Mouse (Mus musculus) lung, embryonic 14.5 days (tissue): Measurements from ENCODE around the gene Cdk6. TPM values are rescaled to one million over a fixed set of nuclear protein-coding genes. Genes with fewer than 3 reads are reported as not detected.

Experiments used
- ATAC-seq: fragments of 200-750 bp; cut with Nextera tagmentation; 2 replicates; pipeline ENCODE4 v1.8.0; 2017; ENCODE audit warnings: mild to moderate bottlenecking, moderate TSS enrichment, moderate library complexity; ENCODE audit not compliant: insufficient read depth
- DNase-seq: peaks from one replicate; pipeline ENCODE4 v3.0.0-alpha.2; 2015
- H3K27ac ChIP-seq: fragments of 300-500 bp; sonication (generic); 2 replicates; pipeline ENCODE4 v1.5.1; 2014; ENCODE audit warnings: low read depth, mild to moderate bottlenecking, moderate library complexity
- H3K27me3 ChIP-seq: fragments of 300-500 bp; sonication (generic); 2 replicates; pipeline ENCODE4 v1.6.1; 2014; ENCODE audit warnings: low read length, control low read depth; ENCODE audit not compliant: insufficient read depth
- H3K36me3 ChIP-seq: fragments of 300-500 bp; sonication (generic); 2 replicates; pipeline ENCODE4 v1.6.1; 2014; ENCODE audit warnings: control low read depth; ENCODE audit not compliant: insufficient read depth
- H3K4me1 ChIP-seq: fragments of 300-500 bp; sonication (generic); 2 replicates; pipeline ENCODE4 v1.6.1; 2014; ENCODE audit warnings: antibody characterized with exemption, control low read depth; ENCODE audit not compliant: insufficient read depth
- H3K4me2 ChIP-seq: fragments of 300-500 bp; sonication (generic); 2 replicates; pipeline ENCODE4 v1.6.1; 2014; ENCODE audit warnings: mild to moderate bottlenecking
- H3K4me3 ChIP-seq: fragments of 300-500 bp; sonication (generic); 2 replicates; pipeline ENCODE4 v1.5.1; 2014; ENCODE audit warnings: low read depth, low read length
- H3K9ac ChIP-seq: fragments of 300-500 bp; sonication (generic); 2 replicates; pipeline ENCODE4 v1.6.1; 2014
- H3K9me3 ChIP-seq: fragments of 300-500 bp; sonication (generic); 2 replicates; pipeline ENCODE4 v1.6.1; 2016; ENCODE audit warnings: low read depth, low read length, control low read depth
- CTCF ChIP-seq: IDR thresholded peaks from 2 replicates; pipeline ENCODE4 v1.5.1; 2016; ENCODE audit warnings: antibody characterized with exemption, low read depth
- WGBS: fragments of 180-500 bp; shearing (Covaris S2); extraction: QIAGEN DNeasy Blood & Tissue Kit; methylation state at CpG from one replicate; pipeline ENCODE4 v1.1.7; 2014; 5-methylcytosine and 5-hydroxymethylcytosine counted together
- polyA plus RNA-seq: library from polyadenylated mRNA; unstranded; fragments of >200 nt; fragmentation: Nextera tagmentation; extraction: Ambion mirVana; gene quantifications from 2 replicates; pipeline ENCODE4 v1.2.1, GENCODE M21; 2014

Gene Cdk6
- polyA plus RNA-seq, 1 experiment from 2014 or later = 57.8 TPM

- no peak for ATAC-seq
- H3K36me3 ChIP-seq = 0 out of 2 replicates have a peak, but pooled peaks cover 5% of the 10 kb centered on the region
- H3K4me2 ChIP-seq = no peak overlapping the region
- peaks cover 11% of the 10 kb centered on the region for H3K4me1 ChIP-seq
- H3K27ac ChIP-seq = no peak overlapping the region
- WGBS = 84% methylated on average over 13 of the region's 13 CpGs
- no peaks in the 10 kb centered on the region for H3K9me3 ChIP-seq
- H3K4me3 ChIP-seq = no peak overlapping the region
- DNase-seq = no peak
- H3K9ac ChIP-seq = no peak overlapping the region
- TF ChIP-seq CTCF = no peak
- H3K27me3 ChIP-seq = no peaks in the 10 kb centered on the region
These were observed 151.7 kb downstream of the Cdk6 start for GRCm38 (mm10) chr5:3492776-3493636.

- Histone ChIP-seq H3K4me3 (no peak overlapping the region), H3K4me1 (peaks cover 4% of the 10 kb centered on the region; the same call in 1 of the 2 replicates), H3K9ac (no peak overlapping the region), H3K27ac (no peak overlapping the region), H3K9me3 (no peaks in the 10 kb centered on the region), H3K4me2 (no peak overlapping the region), H3K27me3 (no peaks in the 10 kb centered on the region), H3K36me3 (0 out of 2 replicates have a peak, but pooled peaks cover 5% of the 10 kb centered on the region)
- WGBS = 92% methylated on average over 9 of the region's 9 CpGs
- ATAC-seq (no peak), DNase-seq (no peak)
- no peak for TF ChIP-seq CTCF
These were observed 152.7 kb downstream of the Cdk6 start for GRCm38 (mm10) chr5:3493968-3494367.

- ATAC-seq = no peak
- no peak overlapping the region for H3K4me3 ChIP-seq
These were observed 153.3 kb downstream of the Cdk6 start for GRCm38 (mm10) chr5:3494452-3495187.

GRCm38 (mm10) chr5:3497505-3497925, 156.2 kb downstream of the Cdk6 start:
- Histone ChIP-seq H3K9me3 (no peaks in the 10 kb centered on the region), H3K36me3 (0 out of 2 replicates have a peak, but pooled peaks cover 5% of the 10 kb centered on the region), H3K4me3 (no peak overlapping the region), H3K27me3 (no peaks in the 10 kb centered on the region), H3K9ac (no peak overlapping the region), H3K4me1 (peaks cover 8% of the 10 kb centered on the region), H3K27ac (no peak overlapping the region), H3K4me2 (no peak overlapping the region)
- TF ChIP-seq CTCF = no peak
- no peak for ATAC-seq
- DNase-seq = no peak
- 77% methylated on average over 5 of the region's 5 CpGs for WGBS

More at GRCm38 (mm10) chr5:3494452-3495187, 153.3 kb downstream of the Cdk6 start:
- Histone ChIP-seq H3K4me2 (no peak overlapping the region), H3K9ac (no peak overlapping the region), H3K36me3 (0 out of 2 replicates have a peak, but pooled peaks cover 5% of the 10 kb centered on the region), H3K4me1 (peaks cover 4% of the 10 kb centered on the region; the same call in 1 of the 2 replicates), H3K27ac (no peak overlapping the region), H3K9me3 (no peaks in the 10 kb centered on the region), H3K27me3 (no peaks in the 10 kb centered on the region)
- WGBS = 55% methylated on average over 8 of the region's 8 CpGs
- no peak for DNase-seq
- TF ChIP-seq CTCF = no peak

GRCm38 (mm10) chr5:3500298-3500697, 159.0 kb downstream of the Cdk6 start:
- Histone ChIP-seq H3K36me3 (no peaks in the 10 kb centered on the region), H3K9me3 (no peaks in the 10 kb centered on the region), H3K4me1 (peaks cover 14% of the 10 kb centered on the region), H3K27ac (no peak overlapping the region), H3K27me3 (no peaks in the 10 kb centered on the region), H3K4me2 (no peak overlapping the region), H3K9ac (no peak overlapping the region), H3K4me3 (no peak overlapping the region)
- WGBS = 87% methylated on average over 5 of the region's 5 CpGs
- ATAC-seq = no peak
- no peak for DNase-seq
- no peak for TF ChIP-seq CTCF

GRCm38 (mm10) chr5:3500957-3501563, 159.8 kb downstream of the Cdk6 start:
- Histone ChIP-seq H3K4me2 (no peak overlapping the region), H3K27ac (no peak overlapping the region), H3K9me3 (no peaks in the 10 kb centered on the region), H3K4me1 (peaks cover 14% of the 10 kb centered on the region), H3K9ac (no peak overlapping the region), H3K36me3 (no peaks in the 10 kb centered on the region), H3K27me3 (no peaks in the 10 kb centered on the region), H3K4me3 (no peak overlapping the region)
- 50% methylated on average over 8 of the region's 8 CpGs for WGBS
- ATAC-seq (no peak), DNase-seq (no peak)
- no peak for TF ChIP-seq CTCF
